Mouse (Mus musculus) hindbrain, postnatal 0 days (tissue): ENCODE results near the gene Hsph1. TPM values are rescaled to one million over a fixed set of nuclear protein-coding genes. Genes with fewer than 3 reads are reported as not detected.

Experiments
- ATAC-seq: fragments of 200-750 bp; cut with Nextera tagmentation; 2 replicates; pipeline ENCODE4 v1.8.0; 2017; ENCODE audit warnings: mild to moderate bottlenecking, moderate TSS enrichment, moderate library complexity
- DNase-seq: peaks from one replicate; pipeline ENCODE4 v3.0.0-alpha.2; 2015; ENCODE audit warnings: low spot score
- H3K27ac ChIP-seq: fragments of 300-500 bp; sonication (generic); 2 replicates; pipeline ENCODE4 v1.5.1; 2014; ENCODE audit warnings: mild to moderate bottlenecking
- H3K27me3 ChIP-seq: fragments of 300-500 bp; sonication (generic); 2 replicates; pipeline ENCODE4 v1.6.1; 2014; ENCODE audit warnings: low read length, mixed read lengths; ENCODE audit not compliant: insufficient read depth
- H3K36me3 ChIP-seq: fragments of 300-500 bp; sonication (generic); 2 replicates; pipeline ENCODE4 v1.6.1; 2014; ENCODE audit warnings: low read length, mixed read lengths; ENCODE audit not compliant: insufficient read depth
- H3K4me1 ChIP-seq: fragments of 300-500 bp; sonication (generic); 2 replicates; pipeline ENCODE4 v1.6.1; 2014; ENCODE audit warnings: antibody characterized with exemption, low read length, mixed read lengths; ENCODE audit not compliant: insufficient read depth
- H3K4me2 ChIP-seq: fragments of 300-500 bp; sonication (generic); 2 replicates; pipeline ENCODE4 v1.6.1; 2014; ENCODE audit warnings: low read depth, mild to moderate bottlenecking, low read length, moderate library complexity, mixed read lengths
- H3K4me3 ChIP-seq: fragments of 300-500 bp; sonication (generic); 2 replicates; pipeline ENCODE4 v1.5.1; 2014; ENCODE audit warnings: low read length
- H3K9ac ChIP-seq: fragments of 300-500 bp; sonication (generic); replicated peaks from 2 replicates; pipeline ENCODE4 v1.6.1; 2014; ENCODE audit warnings: mild to moderate bottlenecking, low read length, moderate library complexity, mixed read lengths
- H3K9me3 ChIP-seq: fragments of 300-500 bp; sonication (generic); 2 replicates; pipeline ENCODE4 v1.6.1; 2016; ENCODE audit warnings: low read length, mixed read lengths
- CTCF ChIP-seq: IDR thresholded peaks from 2 replicates; pipeline ENCODE4 v1.5.1; 2016; ENCODE audit warnings: antibody characterized with exemption, control low read depth, low read depth
- WGBS: fragments of 180-500 bp; shearing (Covaris S2); extraction: QIAGEN DNeasy Blood & Tissue Kit; methylation state at CpG from one replicate; pipeline ENCODE4 v1.1.7; 2014; 5-methylcytosine and 5-hydroxymethylcytosine counted together
- polyA plus RNA-seq: library from polyadenylated mRNA; unstranded; fragments of >200 nt; fragmentation: Nextera tagmentation; extraction: Ambion mirVana; gene quantifications from 2 replicates; pipeline ENCODE4 v1.2.1, GENCODE M21; 2015
- total RNA-seq: library from RNA; depleted of rRNA; stranded (reverse); fragments of >200 nt; gene quantifications from 2 replicates; pipeline ENCODE4 v1.2.3, GENCODE M21; 2014

Hsph1 gene
- total and polyA plus RNA-seq, 2 experiments from 2014 or later, result 18.9 to 60.8 TPM

DNA sequence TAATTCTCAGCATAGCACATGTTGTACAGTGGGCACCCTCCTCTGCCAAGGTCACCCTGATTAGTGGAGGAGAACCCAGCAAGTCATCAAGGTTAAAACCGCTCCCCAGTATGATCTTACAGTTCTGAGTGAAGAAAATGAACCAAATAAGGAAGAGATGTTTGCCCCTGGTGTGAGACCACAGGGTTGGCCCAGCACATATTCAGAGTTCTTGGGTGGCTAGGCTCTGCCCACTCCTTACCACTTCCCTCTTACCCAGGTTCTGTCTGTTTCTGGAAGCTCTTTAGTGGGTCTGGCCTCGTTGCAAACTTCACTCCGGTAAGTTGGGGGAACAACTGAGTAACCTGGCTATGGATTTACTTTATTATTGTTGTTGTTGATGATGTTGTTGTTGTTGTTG, 42.0 kb downstream of the Hsph1 start:
- Histone ChIP-seq H3K4me2 (no peak overlapping the region), H3K4me3 (no peak overlapping the region), H3K9ac (no peak overlapping the region), H3K9me3 (no peaks in the 10 kb centered on the region), H3K27ac (no peak overlapping the region), H3K36me3 (no peaks in the 10 kb centered on the region), H3K27me3 (no peaks in the 10 kb centered on the region), H3K4me1 (no peaks in the 10 kb centered on the region)
- TF ChIP-seq CTCF, result no peak
- ATAC-seq, result no peak
- no peak for DNase-seq
- WGBS, result 86% methylated on average over 3 of the region's 3 CpGs

- H3K9ac ChIP-seq, result no peak overlapping the region
- no peak for TF ChIP-seq CTCF
- H3K36me3 ChIP-seq, result no peaks in the 10 kb centered on the region
- DNase-seq (no peak), ATAC-seq (no peak)
- no peak overlapping the region for H3K4me3 ChIP-seq
- H3K27ac ChIP-seq, result no peak overlapping the region
- WGBS, result 63% methylated on average over 3 of the region's 3 CpGs
- H3K27me3 ChIP-seq, result no peaks in the 10 kb centered on the region
- no peaks in the 10 kb centered on the region for H3K4me1 ChIP-seq
- no peak overlapping the region for H3K4me2 ChIP-seq
- no peaks in the 10 kb centered on the region for H3K9me3 ChIP-seq
These were observed 46.2 kb downstream of the Hsph1 start for GRCm38 (mm10) chr5:149589932-149590331.

- no peaks in the 10 kb centered on the region for H3K27me3 ChIP-seq
- peaks cover 4% of the 10 kb centered on the region; the same call in 1 of the 2 replicates for H3K4me1 ChIP-seq
- no peaks in the 10 kb centered on the region for H3K9me3 ChIP-seq
- TF ChIP-seq CTCF, result no peak; the same call in 1 of the 2 replicates
- no peak overlapping the region for H3K4me3 ChIP-seq
- no peaks in the 10 kb centered on the region for H3K36me3 ChIP-seq
- no peak overlapping the region for H3K9ac ChIP-seq
- WGBS, result 64% methylated on average over 7 of the region's 7 CpGs
- H3K4me2 ChIP-seq, result no peak overlapping the region
- H3K27ac ChIP-seq, result peak overlapping the region; percentile 16; the same call in 1 of the 2 replicates
- DNase-seq, result no peak
- no peak for ATAC-seq
These were observed 47.2 kb downstream of the Hsph1 start for GRCm38 (mm10) chr5:149588814-149589534.

DNA sequence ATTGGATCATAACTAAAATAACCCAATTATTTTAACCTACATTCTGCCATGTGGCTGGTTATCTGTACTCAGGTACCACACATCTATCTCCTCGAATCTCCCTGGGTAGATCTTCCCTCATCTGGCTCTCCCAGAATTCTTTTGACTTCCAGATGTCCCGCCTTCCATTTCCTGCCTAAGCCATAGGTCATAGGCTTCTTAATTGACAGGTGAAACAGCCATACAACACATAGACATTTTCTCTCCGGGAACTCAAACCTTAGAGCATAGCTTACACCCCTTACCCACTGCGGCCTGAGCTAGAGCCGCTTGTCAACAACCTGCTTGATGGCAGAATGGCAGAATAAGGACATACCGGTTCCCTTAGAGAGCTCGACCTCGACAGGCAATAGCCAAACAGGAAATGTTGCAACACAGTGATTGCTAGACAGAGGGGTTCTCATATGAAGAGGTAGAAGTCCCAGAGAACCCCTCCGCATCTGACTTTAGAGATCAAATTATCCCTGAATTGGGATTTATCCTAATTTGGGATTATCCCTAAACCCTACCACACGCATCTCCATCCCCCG, 48.8 kb downstream of the Hsph1 start:
- WGBS, result 86% methylated on average over 11 of the region's 11 CpGs
- Histone ChIP-seq H3K9me3 (no peaks in the 10 kb centered on the region), H3K9ac (no peak overlapping the region), H3K4me1 (peaks cover 4% of the 10 kb centered on the region; the same call in 1 of the 2 replicates), H3K36me3 (no peaks in the 10 kb centered on the region), H3K4me3 (no peak overlapping the region), H3K27ac (no peak overlapping the region), H3K27me3 (no peaks in the 10 kb centered on the region), H3K4me2 (no peak overlapping the region)
- DNase-seq (no peak), ATAC-seq (no peak)
- TF ChIP-seq CTCF, result no peak

GRCm38 (mm10) chr5:149585910-149586309, 50.3 kb downstream of the Hsph1 start:
- no peaks in the 10 kb centered on the region for H3K9me3 ChIP-seq
- 66% methylated on average over 10 of the region's 10 CpGs for WGBS
- ATAC-seq, result no peak

GRCm38 (mm10) chr5:149585231-149585630, 50.9 kb downstream of the Hsph1 start:
- DNase-seq (no peak), ATAC-seq (no peak)
- H3K9me3 ChIP-seq, result no peaks in the 10 kb centered on the region
- no peak for TF ChIP-seq CTCF
- WGBS, result 83% methylated on average over 1 of the region's 1 CpGs
- H3K27me3 ChIP-seq, result no peaks in the 10 kb centered on the region
- H3K27ac ChIP-seq, result no peak overlapping the region
- H3K36me3 ChIP-seq, result no peaks in the 10 kb centered on the region
- no peak overlapping the region for H3K4me3 ChIP-seq
- H3K9ac ChIP-seq, result no peak overlapping the region
- H3K4me1 ChIP-seq, result peaks cover 4% of the 10 kb centered on the region; the same call in 1 of the 2 replicates
- H3K4me2 ChIP-seq, result no peak overlapping the region

More at GRCm38 (mm10) chr5:149585910-149586309, 50.3 kb downstream of the Hsph1 start:
- Histone ChIP-seq H3K4me3 (no peak overlapping the region), H3K27ac (no peak overlapping the region), H3K9ac (no peak overlapping the region), H3K27me3 (no peaks in the 10 kb centered on the region), H3K4me2 (no peak overlapping the region), H3K36me3 (no peaks in the 10 kb centered on the region), H3K4me1 (peaks cover 4% of the 10 kb centered on the region; the same call in 1 of the 2 replicates)
- TF ChIP-seq CTCF, result peak; percentile 17; the same call in 1 of the 2 replicates
- DNase-seq, result no peak
